Mouse (Mus musculus) kidney, embryonic 15.5 days (tissue): ENCODE results near the gene Gipc3. TPM values are rescaled to one million over a fixed set of nuclear protein-coding genes. Genes with fewer than 3 reads are reported as not detected.

Experiments
- microRNA-seq: library from miRNA; unstranded; fragments of <30 nt; microRNA quantifications from one replicate; pipeline ENCODE4, GENCODE M21; 2016
- polyA plus RNA-seq: library from polyadenylated mRNA; unstranded; fragments of >200 nt; fragmentation: Nextera tagmentation; extraction: Ambion mirVana; gene quantifications from 2 replicates; pipeline ENCODE4 v1.2.1, GENCODE M21; 2015

The Gipc3 gene
- polyA plus RNA-seq, 1 experiment from 2014 or later, result not detected

Small RNA genes within 50 kb of the gene (microRNA-seq; reads per million reads assigned to microRNA genes)
- gene Mir6913, result not detected

Other genes starting within 250 kb of the Gipc3 start
- gene Creb3l3, start 244.4 kb downstream of the Gipc3 start, polyA plus RNA-seq, result 0.64 and 0.77 TPM in 2 replicates
- 182 and 202 TPM in 2 replicates for gene Map2k2, start 237.4 kb downstream of the Gipc3 start, polyA plus RNA-seq
- 25.6 and 26.6 TPM in 2 replicates for gene Zbtb7a, start 208.0 kb downstream of the Gipc3 start, polyA plus RNA-seq
- 48.6 and 51.2 TPM in 2 replicates for gene Pias4, start 175.3 kb downstream of the Gipc3 start, polyA plus RNA-seq
- 563 and 597 TPM in 2 replicates for gene Eef2, start 166.6 kb downstream of the Gipc3 start, polyA plus RNA-seq
- gene Dapk3, start 160.3 kb downstream of the Gipc3 start, polyA plus RNA-seq, result 41.0 and 47.9 TPM in 2 replicates
- not detected in 2 replicates for gene 4930442H23Rik, start 159.4 kb downstream of the Gipc3 start, polyA plus RNA-seq
- 0.18 TPM in 1 of 2 replicates, not detected in the other for gene Nmrk2, start 141.2 kb downstream of the Gipc3 start, polyA plus RNA-seq
- gene Atcay, start 112.4 kb downstream of the Gipc3 start, polyA plus RNA-seq, result 0.28 and 0.51 TPM in 2 replicates
- gene Zfr2, start 110.1 kb downstream of the Gipc3 start, polyA plus RNA-seq, result 6.8 and 7.3 TPM in 2 replicates
- gene Matk, start 90.3 kb downstream of the Gipc3 start, polyA plus RNA-seq, result 5.8 and 6.8 TPM in 2 replicates
- 230 and 244 TPM in 2 replicates for gene Mrpl54, start 76.3 kb downstream of the Gipc3 start, polyA plus RNA-seq
- 59.7 and 63.4 TPM in 2 replicates for gene Apba3, start 76.3 kb downstream of the Gipc3 start, polyA plus RNA-seq
- 15.9 and 18.1 TPM in 2 replicates for gene Tjp3, start 51.7 kb downstream of the Gipc3 start, polyA plus RNA-seq
- gene Pip5k1c, start 50.3 kb downstream of the Gipc3 start, polyA plus RNA-seq, result 51.0 and 61.3 TPM in 2 replicates
- gene Cactin, start 22.2 kb downstream of the Gipc3 start, polyA plus RNA-seq, result 38.8 and 44.2 TPM in 2 replicates
- 14.4 and 18.3 TPM in 2 replicates for gene Tbxa2r, start 14.5 kb downstream of the Gipc3 start, polyA plus RNA-seq
- gene Hmg20b, start 7.2 kb upstream of the Gipc3 start, polyA plus RNA-seq, result 87.0 and 94.6 TPM in 2 replicates
- 10.3 and 11.5 TPM in 2 replicates for gene Mfsd12, start 14.2 kb upstream of the Gipc3 start, polyA plus RNA-seq
- gene 4930404N11Rik, start 22.6 kb upstream of the Gipc3 start, polyA plus RNA-seq, result 0.62 and 1.6 TPM in 2 replicates
- gene Fzr1, start 35.2 kb upstream of the Gipc3 start, polyA plus RNA-seq, result 105 and 114 TPM in 2 replicates
- gene Dohh, start 41.2 kb upstream of the Gipc3 start, polyA plus RNA-seq, result 79.7 and 82.2 TPM in 2 replicates
- 2.5 and 4.1 TPM in 2 replicates for gene Gm48551, start 41.2 kb upstream of the Gipc3 start, polyA plus RNA-seq
- 1.6 and 2.1 TPM in 2 replicates for gene Gm48552, start 45.7 kb upstream of the Gipc3 start, polyA plus RNA-seq
- gene Smim24, start 49.8 kb upstream of the Gipc3 start, polyA plus RNA-seq, result 26.0 and 29.4 TPM in 2 replicates
- gene Nfic, start 112.4 kb upstream of the Gipc3 start, polyA plus RNA-seq, result 67.9 and 84.5 TPM in 2 replicates
- gene Celf5, start 139.4 kb upstream of the Gipc3 start, polyA plus RNA-seq, result 0.50 and 0.82 TPM in 2 replicates
- 85.7 and 93.5 TPM in 2 replicates for gene Ncln, start 153.1 kb upstream of the Gipc3 start, polyA plus RNA-seq
- gene S1pr4, start 156.9 kb upstream of the Gipc3 start, polyA plus RNA-seq, result 1.2 and 1.4 TPM in 2 replicates
- 0.89 and 1.00 TPM in 2 replicates for gene Gna15, start 181.0 kb upstream of the Gipc3 start, polyA plus RNA-seq
- gene Gna11, start 201.9 kb upstream of the Gipc3 start, polyA plus RNA-seq, result 79.0 and 88.6 TPM in 2 replicates
- 535 and 630 TPM in 2 replicates for gene Aes, start 216.2 kb upstream of the Gipc3 start, polyA plus RNA-seq
- 39.3 and 45.6 TPM in 2 replicates for gene Tle2, start 231.3 kb upstream of the Gipc3 start, polyA plus RNA-seq